Mouse (Mus musculus) bone marrow macrophage, adult 2 months (primary cell): ENCODE data around the gene Ifi27l2b.

Experiments
- CTCF ChIP-seq: IDR thresholded peaks from 2 replicates; pipeline ENCODE4 v1.5.1; 2012; ENCODE audit warnings: low read depth, mild to moderate bottlenecking, low read length, moderate library complexity
- POLR2A ChIP-seq: IDR thresholded peaks from 2 replicates; pipeline ENCODE4 v1.6.1; 2012; ENCODE audit warnings: mild to moderate bottlenecking, low read depth, low read length, borderline replicate concordance

- TF ChIP-seq POLR2A (no peak), CTCF (no peak)
Measured at GRCm38 (mm10) chr12:103443524-103443923, 13.5 kb downstream of the Ifi27l2b start, which contains the start of gene Ifi27l2a.
